Mouse (Mus musculus) MEL-GATA-1-ER (cell line): Measurements from ENCODE around the gene Pdzk1.

Experiments used
- DNase-seq: peaks from one replicate; pipeline ENCODE4 v3.0.0-alpha.2; 2012; ENCODE audit warnings: low read depth; ENCODE audit errors: extremely low read depth

The Pdzk1 gene

DNA sequence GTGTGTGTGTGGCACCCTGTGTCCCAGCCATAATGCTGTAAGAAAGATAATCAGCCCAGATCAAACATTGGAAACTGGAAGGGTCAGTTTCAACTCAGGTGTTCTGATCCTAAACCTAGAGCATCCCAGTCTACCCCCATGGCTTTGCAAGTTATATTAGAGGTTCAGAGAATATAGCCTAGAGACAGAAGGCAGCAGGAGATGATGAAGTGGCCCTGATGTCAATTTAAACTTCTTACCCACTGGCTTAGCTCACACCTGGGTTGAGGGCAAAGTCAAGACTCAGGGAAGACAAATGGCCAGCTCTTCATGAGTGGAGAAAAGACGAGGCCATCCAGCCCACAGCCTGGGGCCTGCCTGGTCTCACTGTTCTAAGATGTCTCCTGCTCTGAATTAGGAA, at the start of gene Pdzk1, which contains the start of gene Cd160:
Pdzk1 (plus strand) TSS at position 301 of the 400 bp plus-strand sequence.
Cd160 (minus strand) TSS at position 368 of the 400 bp plus-strand sequence.
- DNase-seq: no peak

DNA sequence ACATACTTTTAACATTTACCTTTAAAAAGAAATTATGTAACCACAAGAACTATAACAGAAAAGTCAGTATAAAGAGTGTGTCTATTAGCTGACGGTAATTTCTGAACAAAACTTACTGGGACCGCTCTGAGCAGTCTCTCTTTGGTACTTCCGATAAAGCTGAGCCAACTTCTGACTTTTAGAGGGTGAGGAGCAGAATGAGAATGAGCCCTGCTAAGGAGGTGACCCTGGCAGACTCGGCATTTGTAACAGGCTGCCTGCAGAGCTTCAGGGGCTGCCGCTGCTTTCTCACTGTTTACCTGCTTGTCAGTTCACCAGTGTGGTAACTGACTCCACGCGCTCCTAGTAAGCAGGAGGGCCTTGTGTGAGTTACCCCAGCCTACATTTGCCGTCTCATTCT, 46.8 kb upstream of the Pdzk1 start:
- DNase-seq: no peak

DNA sequence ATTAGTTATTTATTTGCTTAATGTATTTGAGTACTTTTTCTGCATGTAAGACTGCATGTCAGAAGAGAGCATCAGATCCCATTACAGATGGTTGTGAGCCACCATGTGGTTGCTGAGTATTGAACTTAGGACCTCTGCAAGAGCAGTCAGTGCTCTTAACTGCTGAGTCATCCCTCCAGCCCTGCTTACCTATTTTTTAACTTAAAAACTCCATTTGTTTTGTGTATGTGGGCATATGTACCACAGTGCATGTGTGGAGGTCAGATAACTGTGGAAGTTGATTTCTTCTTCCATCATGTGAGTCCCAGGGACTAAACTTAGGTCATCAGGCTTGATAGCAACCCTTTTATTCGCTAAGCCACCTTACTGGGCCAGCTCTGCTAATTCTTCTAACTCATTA, 41.3 kb upstream of the Pdzk1 start:
- no peak for DNase-seq

DNA sequence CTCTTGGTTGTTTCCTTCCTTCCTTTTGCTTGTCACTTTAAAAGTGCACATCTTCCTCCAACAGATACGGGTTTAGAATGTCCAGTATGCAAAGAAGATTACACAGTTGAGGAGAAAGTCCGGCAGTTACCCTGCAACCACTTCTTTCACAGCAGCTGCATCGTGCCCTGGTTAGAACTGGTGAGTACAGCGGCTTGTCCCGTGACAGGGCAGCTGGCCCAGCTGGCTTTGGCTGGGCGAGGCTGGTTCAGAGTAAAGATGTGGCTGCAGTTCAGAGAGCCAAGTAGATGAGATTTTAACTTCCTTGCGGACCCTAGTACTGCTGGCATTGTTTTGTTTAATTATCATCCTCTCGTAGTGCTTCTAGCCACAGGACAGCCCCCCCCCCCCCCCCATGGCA, 40.6 kb upstream of the Pdzk1 start:
- no peak for DNase-seq

DNA sequence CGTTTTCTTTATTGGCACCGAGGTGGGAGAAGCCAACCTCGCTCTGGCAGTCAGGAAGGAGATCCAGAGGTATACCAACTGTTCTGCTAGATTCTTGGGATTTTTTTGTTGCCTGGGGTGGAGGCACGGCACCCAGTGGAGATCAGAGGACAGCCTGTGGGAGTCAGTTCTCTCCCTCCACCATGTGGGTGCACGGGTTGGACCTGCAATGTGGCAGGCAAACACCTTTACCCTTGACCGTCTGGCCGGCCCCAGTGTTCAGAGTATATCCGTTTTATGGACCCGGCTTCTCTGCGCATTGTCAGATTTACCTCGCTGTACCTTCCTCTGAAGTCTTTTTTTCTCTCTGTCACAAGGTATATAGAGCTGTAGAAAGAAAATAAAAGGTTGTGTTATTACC, 28.8 kb upstream of the Pdzk1 start:
- DNase-seq: no peak

DNA sequence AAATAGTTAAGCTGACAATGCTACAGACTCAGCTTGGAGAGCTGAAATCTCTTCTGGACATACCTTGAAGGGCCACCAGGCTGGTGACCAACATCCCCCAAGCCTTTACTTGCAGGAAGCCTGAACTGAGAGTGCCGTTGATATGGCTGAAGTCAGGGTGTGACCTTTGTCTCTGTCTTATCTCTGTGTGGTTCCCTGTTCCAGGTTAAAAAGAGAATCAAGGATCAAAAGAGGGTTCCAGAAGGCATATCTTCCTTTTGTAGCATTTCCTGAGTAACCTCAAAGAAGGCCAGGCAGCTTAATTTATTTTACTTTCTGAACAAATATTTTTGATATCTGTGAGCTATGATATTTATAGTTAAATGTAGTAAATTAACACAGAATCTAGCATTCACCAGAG, 26.9 kb upstream of the Pdzk1 start:
- peak; percentile 37 for DNase-seq

DNA sequence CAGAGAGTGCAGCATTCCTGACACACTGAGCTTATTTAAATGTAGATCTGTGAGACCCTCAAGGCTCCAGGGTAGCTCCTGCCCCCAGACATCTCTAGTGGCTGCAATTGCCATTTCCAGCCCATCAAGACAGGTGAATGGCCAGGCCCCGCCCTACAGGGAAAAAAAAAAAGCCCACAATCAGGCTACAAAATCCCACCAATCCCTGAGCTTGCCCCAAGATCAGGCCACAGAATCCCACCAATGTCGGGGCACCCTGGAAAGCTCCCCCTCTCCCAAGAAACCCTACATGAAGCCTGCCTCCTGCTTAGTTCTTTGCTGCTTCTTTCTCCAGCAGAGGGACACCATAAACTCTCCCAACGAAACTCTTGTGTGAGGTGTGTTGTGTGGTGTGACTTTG, 20.9 kb upstream of the Pdzk1 start:
- no peak for DNase-seq

DNA sequence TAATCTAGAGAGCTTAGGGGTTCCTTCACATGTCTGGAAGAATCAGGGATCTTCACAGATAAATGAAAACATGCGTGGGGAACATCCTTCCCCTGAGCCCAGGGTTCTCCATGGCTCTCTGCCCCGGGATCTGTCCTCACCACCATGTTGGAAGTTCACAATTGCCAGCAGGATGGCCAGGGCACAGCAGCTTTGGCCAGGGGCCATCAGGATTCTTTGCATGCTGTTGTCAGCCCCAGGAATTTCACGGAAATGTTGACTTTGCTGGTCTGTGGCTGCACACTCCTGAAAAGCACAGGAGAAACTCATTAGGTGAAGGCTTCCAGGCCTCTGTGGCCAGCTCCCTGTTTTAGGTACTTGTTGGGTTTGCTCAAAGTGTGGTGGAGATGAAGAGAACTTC, 20.4 kb upstream of the Pdzk1 start:
- DNase-seq: no peak

DNA sequence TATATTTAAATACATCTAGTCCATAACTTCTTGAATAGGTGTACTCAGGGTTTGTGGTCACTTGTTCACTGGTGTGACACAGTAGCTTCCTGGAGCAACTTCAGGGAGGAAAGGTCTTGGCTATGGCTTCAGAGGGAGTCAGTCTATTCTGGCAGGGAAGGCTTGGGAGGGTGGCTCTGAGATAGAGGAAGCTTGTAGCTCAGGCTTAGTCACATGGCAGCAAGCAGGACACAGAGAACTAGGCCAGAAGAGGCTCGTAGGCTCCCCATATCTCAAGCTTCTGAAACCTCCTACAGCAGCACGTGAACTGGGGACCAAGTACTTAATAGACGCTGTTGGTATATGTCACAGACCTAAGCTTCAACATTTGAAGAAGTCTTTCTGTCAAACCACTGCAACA, 17.9 kb upstream of the Pdzk1 start:
- DNase-seq: no peak

DNA sequence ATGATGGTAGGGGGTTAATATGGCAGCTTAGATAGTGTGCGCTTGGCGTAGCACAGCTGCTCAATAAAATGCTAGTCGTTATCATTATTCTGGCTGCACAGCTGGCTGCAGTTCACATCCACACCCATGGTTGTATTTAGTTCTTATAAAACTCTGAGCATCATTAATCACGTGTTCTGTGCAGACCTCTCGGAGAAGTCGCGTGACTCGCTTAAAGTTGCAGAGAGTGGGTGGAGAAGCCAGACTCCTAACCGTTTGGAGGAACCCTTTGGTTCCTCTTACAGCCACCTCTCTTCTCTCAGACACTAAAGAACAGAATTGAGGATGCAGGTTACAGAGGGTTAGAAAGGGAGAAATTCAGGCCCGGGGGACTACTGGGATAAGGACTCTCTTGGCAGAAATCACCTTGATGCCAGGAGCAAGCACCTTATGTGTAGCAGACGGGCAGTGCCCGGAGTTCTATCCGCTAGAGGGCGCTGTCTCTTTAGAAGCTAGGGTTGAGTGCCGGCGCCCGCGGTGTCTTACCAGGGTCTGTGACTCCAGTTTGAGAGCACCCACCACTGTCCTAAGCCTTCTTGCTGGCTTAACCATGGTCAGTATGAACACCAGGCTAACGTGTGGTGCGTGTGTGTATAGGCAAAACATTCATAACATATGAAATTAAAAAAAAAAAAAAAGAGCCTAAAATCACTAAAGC, 16.5 kb upstream of the Pdzk1 start:
- DNase-seq: peak; percentile 90

DNA sequence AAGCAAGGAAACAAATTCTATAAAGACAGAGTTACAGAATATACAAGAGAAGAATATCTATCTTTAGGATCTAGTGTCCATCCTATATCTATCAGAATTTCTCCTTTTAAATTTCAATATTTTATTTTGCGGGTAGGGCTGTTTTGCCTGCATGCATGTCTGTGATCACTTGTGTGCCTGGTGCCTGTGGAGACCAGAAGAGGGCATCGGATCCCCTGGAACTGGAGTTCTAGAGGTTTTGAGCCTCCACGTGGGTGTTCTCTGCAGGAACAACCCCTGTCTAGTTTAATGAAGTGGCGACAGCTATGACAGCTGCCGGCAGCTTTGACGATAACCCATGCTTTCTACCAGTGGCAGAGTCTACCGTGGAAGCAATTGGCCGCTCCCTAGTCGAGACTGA, 16.0 kb upstream of the Pdzk1 start:
- DNase-seq: peak; percentile 85

DNA sequence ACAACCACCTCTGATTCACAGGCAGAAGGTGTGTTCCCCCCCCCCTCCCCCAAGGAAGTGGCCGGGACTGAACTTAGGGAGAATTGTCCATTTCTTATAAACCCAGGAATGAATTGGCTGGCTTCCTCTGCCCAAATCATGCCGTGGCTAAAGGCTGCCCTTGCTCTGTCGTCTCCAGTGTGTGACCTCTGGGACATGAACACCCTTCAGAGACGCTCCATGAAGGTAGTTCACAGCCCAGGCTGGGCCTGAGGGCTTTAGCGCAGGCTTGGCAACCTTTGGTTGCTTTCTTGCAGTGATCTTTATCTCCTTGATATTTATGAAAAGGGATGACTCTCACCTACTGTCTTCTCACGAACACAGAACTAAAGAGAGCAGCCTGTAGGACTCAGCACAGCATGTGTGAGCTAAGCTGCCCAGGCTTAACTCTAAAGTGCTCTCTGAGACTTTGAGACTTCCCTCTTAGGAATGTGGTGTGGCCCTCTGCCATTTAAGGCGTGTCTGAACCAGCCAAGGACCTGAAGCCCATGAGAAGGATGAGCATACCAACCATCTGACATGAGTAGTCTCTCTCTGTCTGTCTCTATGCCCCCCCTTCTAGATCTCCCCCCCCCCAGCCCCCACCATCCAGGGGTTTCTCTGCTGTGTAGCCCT, 15.4 kb upstream of the Pdzk1 start:
- DNase-seq: peak; percentile 64

DNA sequence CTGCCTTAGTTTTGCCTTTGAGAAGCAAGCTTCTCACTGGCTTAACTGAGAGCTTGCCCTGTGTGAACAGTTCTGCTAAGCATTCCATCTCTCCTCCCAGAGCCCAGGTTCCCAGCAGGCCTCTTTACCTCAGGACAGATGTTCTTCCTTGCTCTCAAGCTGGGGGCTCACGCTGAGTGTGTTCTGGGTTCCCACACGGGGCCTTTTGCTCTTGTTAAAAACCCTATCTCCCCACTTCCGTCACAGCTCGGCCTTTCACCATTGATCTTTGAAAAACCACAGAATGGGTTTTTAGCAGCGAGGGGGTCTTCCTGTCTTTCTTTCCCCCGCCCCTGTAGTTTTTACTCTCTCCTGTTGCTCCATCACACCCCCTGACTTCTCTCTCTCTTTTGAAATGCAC, 14.7 kb upstream of the Pdzk1 start:
- DNase-seq: no peak

DNA sequence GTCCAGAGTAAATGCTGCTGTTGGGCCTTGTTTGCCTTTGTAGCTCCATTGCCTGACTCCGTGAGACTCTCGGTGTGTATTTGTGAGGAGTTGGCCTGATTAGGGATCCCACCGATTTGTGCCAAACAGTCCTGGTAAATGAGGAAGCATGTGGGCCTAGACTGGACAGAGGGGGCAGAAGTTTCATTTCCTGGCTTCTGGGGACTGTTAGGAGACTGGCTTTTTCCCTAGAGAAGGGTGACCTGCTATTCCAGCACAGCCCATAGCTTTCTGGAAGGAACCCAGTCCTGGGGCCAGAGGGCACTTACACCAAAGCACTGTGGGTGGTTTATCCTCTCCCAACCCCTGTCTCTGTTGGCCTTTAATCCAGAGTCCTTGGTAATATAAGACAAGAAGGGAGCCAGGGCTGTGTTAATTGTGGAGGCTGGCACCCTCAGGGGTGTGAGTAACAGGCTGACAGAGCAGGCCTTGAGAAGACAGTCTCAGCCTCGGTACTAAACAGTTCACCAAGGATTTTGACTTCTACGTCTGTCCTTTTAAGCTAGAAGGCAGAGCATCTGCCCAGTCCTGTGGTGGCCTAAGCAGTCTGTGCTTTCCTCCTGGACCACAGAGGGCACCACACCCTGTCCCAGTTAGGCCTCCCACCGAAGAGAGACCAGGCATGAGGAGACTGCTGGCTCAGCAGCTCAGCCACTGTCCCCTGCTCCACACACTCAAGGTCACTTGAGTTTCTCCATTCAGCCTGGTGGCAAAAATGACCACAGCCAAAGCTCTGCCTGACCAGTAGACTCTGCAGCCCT, 8.8 kb upstream of the Pdzk1 start:
- no peak for DNase-seq

DNA sequence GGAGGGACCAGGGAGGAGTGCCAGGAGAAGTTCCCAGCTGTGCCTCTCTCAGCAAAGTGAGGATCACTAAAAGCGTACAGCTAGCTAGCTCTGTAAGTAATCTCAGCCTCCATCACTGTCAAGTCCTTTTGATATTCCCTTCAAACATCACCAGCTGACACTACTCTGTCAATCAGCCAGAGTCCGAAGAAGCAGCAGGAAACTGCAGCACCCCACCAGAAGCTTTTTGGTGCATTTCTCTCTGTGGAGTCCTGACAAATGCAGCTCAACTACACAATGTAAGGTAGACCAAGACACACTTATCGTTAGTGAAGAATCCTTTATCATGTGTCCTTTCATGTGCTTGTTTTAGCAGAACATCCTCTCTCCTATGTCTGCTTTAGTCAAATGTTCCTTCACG, 7.5 kb upstream of the Pdzk1 start:
- DNase-seq: no peak

DNA sequence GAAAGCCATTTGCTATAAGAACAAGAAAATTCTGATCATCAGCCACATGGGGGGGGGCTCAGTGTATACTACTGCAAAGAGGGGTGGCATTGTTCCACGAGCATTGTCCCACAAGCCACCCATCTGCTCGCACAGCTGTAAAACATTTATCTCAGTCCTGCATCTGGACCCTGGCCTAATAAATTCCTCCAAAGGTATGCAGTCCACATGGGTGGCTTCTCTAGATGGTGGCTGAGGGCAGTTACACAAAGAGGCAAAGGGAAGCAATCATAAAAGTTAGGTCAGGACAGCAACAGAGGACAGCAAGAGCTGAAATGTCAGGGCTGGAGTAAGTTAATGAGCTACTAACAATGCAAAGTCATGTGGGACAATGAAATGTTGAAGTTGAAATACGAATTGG, 5.4 kb upstream of the Pdzk1 start:
- no peak for DNase-seq

DNA sequence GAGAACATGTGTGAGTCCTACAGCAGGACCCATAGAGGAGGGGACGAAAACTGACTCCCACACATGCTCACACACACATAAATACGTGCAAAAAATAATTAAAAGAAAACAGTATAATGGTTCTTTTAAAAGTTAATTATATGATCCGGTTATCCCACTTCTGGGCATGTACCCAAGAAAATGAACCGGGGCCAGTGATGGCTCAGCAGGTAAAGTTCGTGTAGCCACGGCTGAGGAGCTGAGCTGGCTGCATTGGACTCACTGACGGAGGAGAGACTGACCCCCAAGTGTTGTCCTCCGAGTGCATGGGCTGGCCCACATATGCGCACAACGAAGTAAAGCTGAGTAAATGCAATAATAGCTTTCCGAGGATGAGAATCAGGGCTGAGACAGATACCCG, 4.5 kb upstream of the Pdzk1 start:
- no peak for DNase-seq

DNA sequence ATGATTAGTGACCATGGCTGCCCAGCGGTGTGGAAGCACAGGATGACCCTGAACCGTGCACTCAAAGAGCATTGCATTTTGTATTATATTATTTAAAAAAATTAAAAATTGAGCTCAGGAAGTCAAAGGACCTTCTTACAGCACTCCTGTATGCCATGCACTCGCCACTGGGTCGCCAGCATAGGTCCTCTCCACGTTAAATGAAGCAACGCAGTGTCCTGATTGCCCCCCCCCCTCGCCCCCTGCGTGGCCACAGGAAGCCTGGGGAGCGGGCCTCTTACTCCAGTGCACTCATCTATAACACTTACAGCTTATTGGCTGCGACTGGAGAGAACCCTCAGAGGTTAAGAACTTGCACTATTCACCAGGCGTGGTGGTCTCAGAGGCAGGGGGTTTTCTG, 3.8 kb upstream of the Pdzk1 start:
- DNase-seq: no peak

DNA sequence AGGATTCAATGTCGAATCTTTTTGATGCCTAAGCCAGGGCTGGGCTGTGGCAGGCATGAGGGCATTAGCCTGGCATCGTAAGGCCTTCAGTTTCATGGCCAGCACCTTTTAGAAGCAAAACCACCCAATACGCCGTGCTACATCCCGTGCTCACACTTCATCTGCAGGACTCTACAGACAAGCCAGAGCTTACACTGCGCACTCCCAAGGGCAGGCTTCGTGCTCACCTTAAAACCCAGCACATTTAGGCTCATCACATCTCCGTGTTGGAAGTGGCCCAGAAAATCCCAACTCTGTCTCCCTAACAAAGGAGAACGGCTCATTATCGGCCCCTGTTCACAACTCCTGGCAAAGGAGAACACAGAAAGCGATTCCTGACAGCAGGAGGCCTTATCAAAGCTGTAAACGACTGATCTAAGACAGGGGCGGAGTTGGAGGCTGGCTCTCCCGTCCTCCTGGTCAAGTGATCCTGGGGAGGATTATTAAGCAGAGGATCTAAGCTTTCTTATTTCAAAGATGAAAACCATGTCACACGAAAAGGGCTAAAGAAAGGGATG, 698 bp upstream of the Pdzk1 start:
- no peak for DNase-seq

DNA sequence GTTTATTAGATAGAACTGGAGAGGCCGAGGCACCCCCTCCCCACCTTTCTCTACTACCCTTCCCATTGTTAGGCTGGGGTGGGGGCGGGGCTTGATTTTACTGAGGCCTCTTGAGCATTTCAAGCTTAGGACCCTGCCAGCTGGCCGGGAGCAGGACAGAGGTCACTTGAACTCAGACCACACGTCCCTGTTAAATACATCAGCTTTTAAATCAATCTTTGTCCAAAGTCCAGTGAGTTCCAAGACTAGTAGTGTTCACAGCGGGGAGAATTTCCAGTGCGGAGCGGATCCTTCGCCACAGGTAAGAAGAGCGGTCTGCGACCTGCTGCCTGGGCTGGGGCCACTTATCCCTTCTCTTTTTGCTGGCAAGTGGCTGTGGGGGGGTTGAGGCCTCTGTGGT, 772 bp downstream of the Pdzk1 start:
- DNase-seq: no peak

DNA sequence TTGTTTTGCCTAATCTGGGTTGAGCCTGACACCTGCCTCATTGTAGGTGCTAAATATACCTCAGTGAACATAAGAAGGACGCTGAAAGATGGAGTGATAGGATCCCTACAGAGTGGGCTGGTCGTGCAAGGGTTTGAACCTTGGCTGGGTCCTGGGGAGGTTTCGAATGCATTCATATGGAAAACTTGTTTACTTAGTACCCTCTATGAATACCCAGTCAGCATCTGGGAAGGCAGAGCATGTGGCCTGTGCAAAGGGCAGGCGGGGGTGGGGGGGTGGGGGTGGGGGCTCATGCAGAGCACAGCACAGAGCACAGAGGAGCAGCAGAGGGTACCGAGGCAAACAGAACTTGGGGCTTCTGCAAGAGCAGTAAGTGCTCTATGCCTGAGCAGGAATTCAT, 3.8 kb downstream of the Pdzk1 start:
- no peak for DNase-seq
